Mouse (Mus musculus) testis, postnatal 14 days (tissue): ENCODE measurements around the gene Fryl.

Experiments
- DNase-seq: peaks from one replicate; pipeline ENCODE4 v3.0.0; 2021; ENCODE audit warnings: low spot score

Gene Fryl

GRCm38 (mm10) chr5:73256352-73257065 is at the start of gene Fryl:
Gene Fryl (minus strand): TSS chr5:73256619.
- DNase-seq = peak; percentile 94

DNA sequence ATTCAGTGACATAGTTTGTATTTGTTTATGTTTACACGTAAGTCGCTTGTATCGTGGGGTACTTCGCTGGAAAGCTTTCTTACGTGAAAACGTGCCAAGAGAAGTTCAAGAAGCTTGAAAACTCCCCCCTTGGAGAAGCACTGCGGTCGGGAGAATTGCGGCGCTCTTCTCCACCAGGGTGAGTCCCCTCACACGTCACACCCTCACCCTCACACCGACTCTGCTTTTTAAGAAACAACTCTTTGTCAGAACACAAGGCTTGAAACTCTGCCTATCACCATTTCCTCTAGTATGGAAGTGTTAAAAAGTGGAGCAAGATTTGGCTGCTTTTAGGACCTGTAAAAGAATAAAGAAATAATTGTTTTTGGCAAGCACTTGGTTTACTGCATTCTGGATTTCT is 48.1 kb upstream of the Fryl start:
- DNase-seq = no peak

DNA sequence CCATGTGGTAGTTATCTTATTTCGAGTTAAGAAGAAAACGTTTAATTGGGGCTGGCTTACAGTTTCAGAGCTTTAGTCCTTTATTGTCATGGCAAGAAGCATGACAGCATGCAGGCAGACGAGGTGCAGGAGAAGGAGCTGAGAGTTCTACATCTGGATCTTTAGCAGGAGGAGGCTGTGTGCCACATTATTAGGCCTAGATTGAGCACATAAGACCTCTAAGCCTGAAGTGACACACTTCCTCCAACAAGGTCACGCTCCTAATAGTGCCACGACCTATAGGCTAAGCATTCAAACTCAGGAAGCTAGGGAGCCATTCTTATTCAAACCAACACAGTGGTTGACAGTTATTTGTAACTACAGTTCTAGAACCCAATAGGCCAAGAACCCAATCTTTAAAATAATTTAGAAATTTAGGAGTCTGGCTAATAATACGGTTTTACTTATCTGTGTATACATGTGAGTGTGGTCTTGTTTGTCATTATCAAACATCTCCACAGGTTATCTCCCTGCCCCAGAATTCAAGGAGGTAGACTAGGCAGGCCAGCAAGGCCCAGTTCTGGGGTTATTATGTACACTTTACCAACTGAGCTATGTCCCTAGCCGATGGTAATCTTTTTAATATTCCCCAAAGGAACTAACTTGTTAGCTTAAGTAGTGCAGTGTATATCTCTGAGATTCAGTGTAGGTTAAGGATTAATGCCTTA is 45.3 kb upstream of the Fryl start:
- DNase-seq = no peak

DNA sequence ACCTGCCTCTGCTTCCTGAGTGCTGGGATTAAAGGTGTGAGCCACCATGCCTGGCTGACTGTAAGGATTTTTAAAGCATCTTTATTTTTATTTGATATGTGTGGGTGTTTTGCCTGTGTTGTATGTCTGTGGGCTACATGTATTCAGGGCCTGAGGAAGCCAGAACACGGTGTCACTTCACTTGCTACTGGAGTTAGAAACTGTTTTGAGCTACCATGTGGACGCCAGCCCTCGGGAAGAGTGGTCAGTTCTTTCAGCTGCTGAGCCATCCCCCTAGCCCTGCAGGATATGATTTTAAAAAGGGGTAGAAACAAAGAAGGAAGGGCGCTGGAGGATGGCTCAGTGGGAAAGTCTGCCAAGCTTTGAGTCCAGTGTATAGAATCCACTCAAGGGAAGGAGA is 39.5 kb upstream of the Fryl start:
- DNase-seq = no peak

DNA sequence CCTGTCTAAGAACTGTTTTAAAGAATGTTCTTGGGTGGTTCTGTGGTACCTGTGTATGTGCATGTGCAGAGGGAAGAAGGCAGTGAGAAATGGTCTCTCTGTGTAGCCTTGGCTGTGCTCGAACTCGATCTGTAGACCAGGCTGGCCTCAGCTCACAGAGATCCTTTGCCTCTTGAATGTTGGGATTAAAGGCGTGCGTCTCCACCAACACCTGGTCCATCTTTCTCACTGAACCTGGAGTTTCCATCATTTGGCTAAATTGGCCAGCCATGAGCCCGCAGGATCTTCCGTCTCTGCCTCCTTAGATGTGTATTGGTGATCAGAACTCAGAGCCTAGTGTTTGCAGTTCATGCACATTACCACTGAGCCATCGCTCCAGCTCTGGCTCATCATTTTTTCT is 38.6 kb upstream of the Fryl start:
- no peak for DNase-seq

- DNase-seq = no peak
Measured at GRCm38 (mm10) chr5:73293458-73293827, 37.0 kb upstream of the Fryl start.

DNA sequence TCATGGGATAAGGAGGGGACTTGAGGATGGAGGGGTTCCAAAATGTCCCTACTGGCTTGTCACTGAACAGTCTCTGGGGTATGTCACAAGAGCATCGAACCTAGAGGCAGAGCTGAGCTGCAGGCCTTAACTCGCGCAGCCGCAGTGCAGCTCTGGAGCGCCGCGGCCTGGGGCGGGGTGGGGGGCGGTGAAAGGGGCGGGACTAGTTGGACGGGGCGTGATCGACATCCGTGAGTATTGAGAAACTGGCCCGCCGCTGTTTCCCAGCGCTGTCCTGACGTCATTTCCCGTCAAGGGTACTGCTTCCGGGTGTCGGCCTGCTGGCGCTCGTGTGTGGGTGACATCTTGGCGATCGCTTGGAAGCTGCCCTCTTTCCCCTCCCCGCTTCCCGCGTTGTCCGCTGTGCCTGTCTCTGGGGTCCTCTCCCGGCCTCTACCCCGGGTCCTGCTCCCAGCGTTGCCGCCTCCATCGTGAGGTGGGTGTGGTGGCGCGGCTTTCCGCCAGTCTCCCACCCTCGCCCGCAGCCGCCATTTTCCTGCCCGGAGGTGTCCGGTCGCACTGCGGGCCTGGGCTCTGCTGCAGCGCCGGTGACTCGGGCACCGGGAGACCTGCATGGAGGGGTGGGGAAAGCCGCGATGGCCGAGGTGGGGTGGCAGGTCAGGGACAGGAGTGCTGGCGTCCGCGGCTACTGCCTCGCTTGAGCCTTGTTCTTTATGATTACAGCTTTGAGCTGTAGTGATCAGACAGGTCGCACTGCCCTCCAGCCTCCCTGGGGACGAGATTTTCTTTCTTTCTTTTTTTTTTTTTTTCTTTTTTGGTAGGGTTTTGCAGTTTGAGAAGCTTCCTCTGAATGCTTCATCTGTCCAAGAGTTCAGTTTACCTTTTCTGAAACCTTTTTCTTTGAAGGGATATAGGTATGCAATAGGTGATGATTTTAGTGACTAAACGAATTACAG is 36.4 kb upstream of the Fryl start, which contains the start of gene Ociad1:
Gene Ociad1, plus strand, starts transcription at position 283 of the 956 bp plus-strand sequence.
- peak; percentile 96 for DNase-seq

DNA sequence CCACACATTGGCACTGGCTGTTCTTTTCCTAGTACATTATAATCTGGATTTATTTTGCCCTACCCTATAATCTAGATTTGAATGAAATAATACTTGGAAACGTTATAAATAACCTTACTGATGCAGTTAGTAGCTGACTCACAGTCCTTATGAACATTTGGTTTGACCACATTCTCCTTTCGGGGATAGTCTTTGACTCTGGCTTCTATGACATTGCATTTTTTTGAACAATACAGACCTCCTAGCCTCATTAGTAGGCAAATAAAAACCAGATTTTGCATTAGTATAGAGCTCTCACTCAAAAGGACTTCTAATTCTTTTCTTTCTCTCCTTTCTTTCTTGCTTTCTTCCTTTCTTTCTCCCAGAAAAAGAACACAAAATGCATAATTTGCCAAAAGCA is 33.5 kb upstream of the Fryl start:
- DNase-seq = no peak

GRCm38 (mm10) chr5:73286603-73287002 is 30.2 kb upstream of the Fryl start:
- no peak for DNase-seq

GRCm38 (mm10) chr5:73285470-73285978 is 29.1 kb upstream of the Fryl start:
- DNase-seq = no peak

DNA sequence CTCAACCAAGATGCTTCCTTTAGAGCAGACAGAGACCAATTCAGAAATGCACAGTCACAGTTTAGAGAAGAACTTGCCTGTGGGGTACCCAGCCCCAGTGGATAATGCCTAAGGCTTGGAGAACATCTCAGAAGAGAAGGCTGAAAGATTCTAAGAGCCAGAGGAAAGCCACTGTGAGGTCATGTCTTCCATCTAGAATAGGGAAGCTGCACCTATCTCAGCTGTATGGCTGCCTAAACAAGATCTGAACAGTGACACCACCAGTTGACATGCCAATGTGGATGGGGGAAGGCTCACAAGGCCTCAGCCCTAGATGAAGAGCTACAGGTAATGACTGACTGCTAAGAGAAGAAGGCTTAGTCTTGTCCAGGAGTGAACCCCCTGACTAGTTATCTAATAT is 27.6 kb upstream of the Fryl start:
- no peak for DNase-seq

- DNase-seq = no peak
Measured at GRCm38 (mm10) chr5:73280567-73280850, 24.1 kb upstream of the Fryl start.

DNA sequence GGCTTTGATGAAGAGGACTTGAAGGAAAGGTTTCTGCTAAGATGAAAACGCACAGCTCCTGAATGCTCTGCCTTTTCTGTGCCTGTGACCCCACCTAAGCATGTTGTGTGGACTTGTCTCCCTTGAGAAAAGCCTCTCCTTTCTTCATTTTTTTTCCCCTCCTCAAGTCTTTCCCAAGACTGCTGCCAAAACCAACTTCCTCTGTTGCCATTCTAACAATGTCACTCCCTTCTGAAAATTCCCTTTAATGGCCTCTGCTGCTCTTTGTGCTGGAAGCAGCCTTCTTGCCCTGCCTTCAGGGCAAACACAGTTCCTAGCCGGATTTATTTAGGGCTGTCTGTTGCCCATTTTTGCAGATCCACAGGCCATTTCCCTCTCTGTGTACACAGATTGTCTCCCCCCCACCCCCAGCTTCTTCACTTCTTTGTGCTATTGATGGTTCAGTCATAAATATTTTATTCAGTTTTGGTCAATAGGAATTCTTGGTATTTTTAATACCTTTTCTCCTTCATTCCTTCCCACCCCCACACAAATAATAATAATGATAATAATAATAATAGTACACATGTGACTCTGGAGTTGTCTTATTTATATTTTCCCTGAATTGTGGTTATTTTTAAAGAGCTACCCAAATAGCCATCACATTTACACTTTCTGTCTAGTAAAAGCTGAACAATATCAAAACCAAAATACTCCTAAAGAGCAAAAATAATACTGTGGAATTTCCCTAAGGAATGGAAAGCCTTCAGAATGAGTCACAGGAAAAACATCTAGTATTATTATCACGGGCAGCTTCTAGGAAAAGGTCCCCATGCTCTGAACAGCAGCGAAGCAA is 23.5 kb upstream of the Fryl start:
- DNase-seq = no peak

GRCm38 (mm10) chr5:73279190-73279589 is 22.8 kb upstream of the Fryl start:
- no peak for DNase-seq

GRCm38 (mm10) chr5:73274941-73275340 is 18.5 kb upstream of the Fryl start:
- no peak for DNase-seq

- no peak for DNase-seq
Measured at GRCm38 (mm10) chr5:73273171-73273570, 16.8 kb upstream of the Fryl start.

- DNase-seq = no peak
Measured at GRCm38 (mm10) chr5:73270612-73271011, 14.2 kb upstream of the Fryl start.

- no peak for DNase-seq
Measured at GRCm38 (mm10) chr5:73268636-73269213, 12.3 kb upstream of the Fryl start.

- DNase-seq = no peak
Measured at GRCm38 (mm10) chr5:73265460-73265859, 9.0 kb upstream of the Fryl start.

- no peak for DNase-seq
Measured at GRCm38 (mm10) chr5:73264122-73264521, 7.7 kb upstream of the Fryl start.

- DNase-seq = no peak
Measured at GRCm38 (mm10) chr5:73257723-73258122, 1.3 kb upstream of the Fryl start.
